8 mouse cellular contexts compared by ENCODE assay signal in the genomic region with DNA sequence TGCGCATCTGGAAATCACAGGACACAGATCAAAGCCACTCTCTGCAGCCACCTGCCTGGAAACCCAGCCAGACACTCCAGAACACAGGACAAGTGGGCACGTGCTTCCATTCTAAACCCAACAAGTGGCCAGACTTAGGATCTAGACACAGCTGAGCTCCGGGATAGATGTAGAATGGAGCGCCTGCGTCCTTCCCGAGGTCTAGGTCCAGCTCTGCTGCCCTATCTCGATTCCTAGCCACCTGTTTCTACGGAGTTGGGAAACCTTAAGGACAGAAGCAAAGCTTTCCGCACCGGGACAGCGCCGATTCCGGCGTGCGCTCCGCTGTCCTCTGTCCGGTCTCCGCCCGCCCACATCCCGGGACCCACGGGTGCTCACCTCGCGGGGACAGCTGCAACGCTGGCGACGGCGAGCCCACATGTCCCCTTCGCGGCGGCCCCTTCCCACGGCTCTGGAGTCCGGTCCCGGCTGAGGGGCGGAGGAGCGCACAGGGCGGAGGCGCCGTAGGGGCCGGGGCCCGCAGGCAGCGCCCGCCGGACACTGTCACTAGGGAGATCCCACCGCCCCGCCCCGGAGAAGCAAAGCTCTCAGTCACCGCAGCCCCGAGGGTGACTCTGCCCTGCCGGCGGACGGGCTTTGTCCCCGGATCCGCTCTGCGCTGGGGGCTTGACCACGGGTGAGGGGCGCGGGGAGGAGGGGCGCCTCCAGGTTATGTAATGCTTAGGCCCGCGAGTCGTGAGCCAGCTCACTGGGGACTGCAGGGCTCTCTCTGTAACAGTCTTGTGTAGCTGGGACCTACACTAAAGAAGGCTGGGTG. TPM values are rescaled to one million over a fixed set of nuclear protein-coding genes. Genes with fewer than 3 reads are reported as not detected.
DNase-seq lines count a peak whose midpoint lies in the region; ATAC-seq lines count a peak whose summit lies in the region.

Gene Slc16a12, minus strand, starts transcription at position 602 of the 817 bp plus-strand sequence.

- under 1% methylated on average over 61 of the region's 61 CpGs for WGBS in forebrain, embryonic 10.5 days

- H3K27ac ChIP-seq in forebrain, embryonic 10.5 days: peak within 1 kb of the TSS; percentile 82

- no peak for ATAC-seq in erythroid progenitor cell, adult 5-6 weeks (replicated peaks; ENCODE audit: low FRiP score, poor library complexity, severe bottlenecking)

- peaks cover 18% of the 10 kb centered on the region for H3K4me1 ChIP-seq in forebrain, embryonic 10.5 days

- peak within 1 kb of the TSS; percentile 80 for H3K4me3 ChIP-seq in forebrain, embryonic 10.5 days

- DNase-seq in 416B (ENCODE audit: low read depth): peak; percentile 42
- peak; percentile 74 for DNase-seq in Muller cell, postnatal 12 days (ENCODE audit: inconsistent ontology term)
- DNase-seq in forebrain, embryonic 10.5 days (ENCODE audit: extremely low spot score, low spot score): peak; percentile 46
- peak; percentile 2 for DNase-seq in heart, postnatal 25 days (ENCODE audit: low spot score)
- DNase-seq in kidney, postnatal 4 days: peak; percentile 69 to 76
- peak; percentile 51 to 71 for DNase-seq in lung, postnatal 4 days
- DNase-seq in right cerebral cortex, postnatal 4 days: peak; percentile 15

- intact Hi-C loops in heart, postnatal 25 days (cut with DNase I): loop anchor here (5.0 kb wide), 1 partner anchor 50 kb away; no protein-coding TSS in a partner anchor

- peaks cover 35% of the 10 kb centered on the region for H3K27me3 ChIP-seq in forebrain, embryonic 10.5 days (ENCODE audit: poor library complexity, severe bottlenecking)

- no peaks in the 10 kb centered on the region for H3K9me3 ChIP-seq in forebrain, embryonic 10.5 days

- H3K36me3 ChIP-seq in forebrain, embryonic 10.5 days (replicated peaks): no peaks in the 10 kb centered on the region

RNA-seq across cellular contexts. Expression of gene Slc16a12, which starts in this region (rescaled TPM):
- 0.21 and 0.40 TPM in 2 replicates for polyA plus RNA-seq in forebrain, embryonic 10.5 days (2016; fragmentation: Nextera tagmentation; extraction: Ambion mirVana)
- total RNA-seq in heart, postnatal 25 days (2021): 1 to 10 TPM; 2.2 to 2.6 TPM
- total RNA-seq in erythroid progenitor cell, adult 5-6 weeks (2015; ENCODE audit: low replicate concordance): 0.36 TPM in 1 of 2 replicates, not detected in the other
- total RNA-seq in erythroid progenitor cell, adult 5-6 weeks (2017; ENCODE audit: low replicate concordance): not detected in 2 replicates

Comparison
In these comparisons a context has a peak if more than half of its experiments do, and no peak if none do; other contexts are left out.
1. Peak in DNase-seq, H3K4me3 ChIP-seq and H3K27ac ChIP-seq in forebrain, embryonic 10.5 days; RNA of the gene not detected or under 1 TPM.
2. DNase-seq: peak in every context shown above with its lines; median percentile 74 in Muller cell, postnatal 12 days; 72 in kidney, postnatal 4 days; 61 in lung, postnatal 4 days; 46 in forebrain, embryonic 10.5 days; 42 in 416B; 15 in right cerebral cortex, postnatal 4 days; 2 in heart, postnatal 25 days.